Mouse (Mus musculus): ENCODE results near the gene Mblac1.

GRCm38 (mm10) chr5:138234224-138234623 is 40.1 kb downstream of the Mblac1 start:
- TF ChIP-seq CHD2 (IDR thresholded peaks at IDR 0.05; ENCODE audit: low read depth, low read length) (no peak), HCFC1 (IDR thresholded peaks at IDR 0.05; ENCODE audit: borderline replicate concordance, insufficient read depth, low read length) (no peak), MAFK (IDR thresholded peaks at IDR 0.05; ENCODE audit: insufficient read depth, low read depth, low read length) (no peak)

Measured in ES-E14 (cell line).